Mouse (Mus musculus) heart, adult 2 months (tissue): ENCODE results near the gene Lsm12. TPM values are rescaled to one million over a fixed set of nuclear protein-coding genes. Genes with fewer than 3 reads are reported as not detected.

Experiments
- DNase-seq, 2 experiments: peaks; one replicate each; pipeline ENCODE4 v3.0.0; 2021
- H3K27ac ChIP-seq: fragments of 200-600 bp; 2 replicates; pipeline ENCODE4 v1.8.1; 2022
- H3K27me3 ChIP-seq: fragments of 200-500 bp; 2 replicates; pipeline ENCODE4 v1.6.1; 2012; ENCODE audit warnings: mild to moderate bottlenecking, low read length, inconsistent platforms, mixed read lengths; ENCODE audit not compliant: control insufficient read depth, insufficient read depth
- H3K36me3 ChIP-seq: fragments of 200-500 bp; 2 replicates; pipeline ENCODE4 v1.6.1; 2012; ENCODE audit warnings: low read length, inconsistent platforms; ENCODE audit not compliant: control insufficient read depth, insufficient read depth
- H3K4me1 ChIP-seq: fragments of 200-500 bp; 2 replicates; pipeline ENCODE4 v1.6.1; 2011; ENCODE audit warnings: low read length; ENCODE audit not compliant: control insufficient read depth, insufficient read depth
- H3K4me3 ChIP-seq: fragments of 200-600 bp; 2 replicates; pipeline ENCODE4 v1.8.1; 2022
- H3K79me2 ChIP-seq: fragments of 200-500 bp; replicated peaks from 2 replicates; pipeline ENCODE4 v1.6.1; 2012; ENCODE audit warnings: mild to moderate bottlenecking, inconsistent platforms, low read length, moderate library complexity, mixed read lengths; ENCODE audit not compliant: control insufficient read depth, insufficient read depth
- H3K9ac ChIP-seq: fragments of 200-500 bp; 2 replicates; pipeline ENCODE4 v1.6.1; 2012; ENCODE audit warnings: low read depth, mild to moderate bottlenecking, control low read depth, inconsistent platforms, low read length, mixed read lengths
- CTCF ChIP-seq: fragments of 200-600 bp; IDR thresholded peaks from 2 replicates; pipeline ENCODE4 v1.8.1; 2022; ENCODE audit warnings: antibody characterized with exemption, mild to moderate bottlenecking, moderate library complexity
- EP300 ChIP-seq: fragments of 200-500 bp; IDR thresholded peaks from 2 replicates; pipeline ENCODE4 v1.6.1; 2011; ENCODE audit warnings: low read depth, low read length, control low read depth; ENCODE audit not compliant: insufficient read depth
- POLR2A ChIP-seq: fragments of 200-500 bp; IDR thresholded peaks from 2 replicates; pipeline ENCODE4 v1.6.1; 2011; ENCODE audit warnings: mild to moderate bottlenecking, low read depth, low read length, control low read depth; ENCODE audit not compliant: insufficient read depth
- WGBS: fragments of 180-500 bp; shearing (Covaris S2); methylation state at CpG from one replicate; pipeline ENCODE4 v1.1.7; 2018; 5-methylcytosine and 5-hydroxymethylcytosine counted together
- intact Hi-C: fragments of 180-260 bp; cut with DNase I; formaldehyde crosslinking; loops from one replicate; pipeline ENCODE4 v1.15.1; 2025
- polyA plus RNA-seq: library from polyadenylated mRNA; depleted of rRNA; stranded (reverse); fragments of >200 nt; gene quantifications from 2 replicates; pipeline ENCODE4 v1.2.3, GENCODE M21; 2012
- total RNA-seq, 2 experiments: library from RNA; stranded (reverse); gene quantifications; 2 replicates each; pipeline ENCODE4 v1.2.3; 2021

The Lsm12 gene
- total and polyA plus RNA-seq, 3 experiments = 32.5 to 50.2 (median 49.4) TPM

DNA sequence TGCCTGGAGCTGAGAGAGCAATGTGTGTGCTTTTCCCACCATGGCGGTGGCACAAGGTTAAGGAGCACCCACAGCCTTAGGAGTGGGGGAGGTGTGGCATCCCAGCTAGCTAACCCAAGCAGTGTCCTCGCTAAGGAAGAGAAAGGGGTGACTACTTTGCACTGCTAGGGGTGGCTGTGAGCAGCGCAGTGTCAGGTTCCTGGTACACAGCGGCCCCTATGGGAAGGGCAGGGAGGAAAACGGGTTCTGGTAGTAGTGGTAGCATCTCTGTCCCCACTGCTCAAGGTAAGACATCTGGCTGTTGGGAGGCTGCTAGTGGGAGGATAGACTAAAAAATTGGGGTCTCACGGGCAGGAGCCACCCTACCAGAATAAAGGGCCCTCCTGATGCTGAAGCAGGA, 13.1 kb upstream of the Lsm12 start:
- no peak for DNase-seq
- Histone ChIP-seq H3K4me3 (no peak overlapping the region), H3K27me3 (no peaks in the 10 kb centered on the region), H3K36me3 (no peaks in the 10 kb centered on the region), H3K79me2 (no peaks in the 10 kb centered on the region), H3K9ac (no peak overlapping the region), H3K27ac (no peak overlapping the region), H3K4me1 (no peaks in the 10 kb centered on the region)
- TF ChIP-seq CTCF (no peak), EP300 (no peak), POLR2A (no peak)
- intact Hi-C loops = no loop called here
- 71% methylated on average over 6 of the region's 6 CpGs for WGBS

DNA sequence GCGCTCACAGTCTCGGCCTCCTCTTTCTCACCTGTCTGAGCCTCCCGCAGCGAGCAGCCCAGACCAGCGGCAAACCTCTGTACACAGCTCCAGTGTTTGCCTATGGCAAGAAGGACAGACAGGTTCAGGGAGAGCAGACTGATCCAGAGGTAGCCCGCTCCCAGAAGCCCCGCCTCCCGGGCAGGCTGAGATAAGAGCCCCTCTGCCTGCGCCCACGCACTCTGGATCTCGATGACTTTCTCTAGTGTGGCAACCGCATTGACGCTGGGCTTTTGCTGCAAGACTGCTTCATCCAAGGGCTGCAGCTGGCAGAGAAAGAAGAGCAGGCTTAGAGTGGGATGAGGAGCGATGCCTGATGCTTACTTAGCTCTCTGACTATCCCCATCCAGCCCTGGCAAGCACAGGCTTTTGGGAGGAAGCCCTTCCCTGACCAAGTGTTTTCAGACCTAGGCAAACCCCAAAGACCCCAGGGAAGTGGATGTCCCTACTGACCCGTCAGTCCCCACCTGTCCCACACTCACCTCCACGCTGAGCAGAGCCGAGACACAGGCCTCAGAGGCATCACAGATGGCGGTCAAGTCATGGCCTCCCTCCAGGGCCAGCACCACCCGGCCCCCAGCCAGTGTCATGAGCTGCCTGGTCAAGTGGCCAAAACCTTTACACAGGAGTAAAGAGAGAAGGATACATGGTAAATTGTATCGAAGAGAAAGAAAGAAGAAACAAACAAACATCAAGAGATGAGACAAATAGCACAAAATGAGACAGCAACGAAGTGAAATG, 11.1 kb upstream of the Lsm12 start:
- H3K79me2 ChIP-seq = no peaks in the 10 kb centered on the region
- no peak overlapping the region for H3K9ac ChIP-seq
- H3K4me1 ChIP-seq = no peaks in the 10 kb centered on the region
- H3K4me3 ChIP-seq = no peak overlapping the region
- no peak for TF ChIP-seq EP300
- TF ChIP-seq POLR2A = no peak
- TF ChIP-seq CTCF = no peak
- 74% methylated on average over 21 of the region's 21 CpGs for WGBS
- no peaks in the 10 kb centered on the region for H3K27me3 ChIP-seq
- intact Hi-C loops = no loop called here
- no peaks in the 10 kb centered on the region for H3K36me3 ChIP-seq
- no peak overlapping the region for H3K27ac ChIP-seq
- DNase-seq = peak in 1 of 2 experiments; percentile 3

DNA sequence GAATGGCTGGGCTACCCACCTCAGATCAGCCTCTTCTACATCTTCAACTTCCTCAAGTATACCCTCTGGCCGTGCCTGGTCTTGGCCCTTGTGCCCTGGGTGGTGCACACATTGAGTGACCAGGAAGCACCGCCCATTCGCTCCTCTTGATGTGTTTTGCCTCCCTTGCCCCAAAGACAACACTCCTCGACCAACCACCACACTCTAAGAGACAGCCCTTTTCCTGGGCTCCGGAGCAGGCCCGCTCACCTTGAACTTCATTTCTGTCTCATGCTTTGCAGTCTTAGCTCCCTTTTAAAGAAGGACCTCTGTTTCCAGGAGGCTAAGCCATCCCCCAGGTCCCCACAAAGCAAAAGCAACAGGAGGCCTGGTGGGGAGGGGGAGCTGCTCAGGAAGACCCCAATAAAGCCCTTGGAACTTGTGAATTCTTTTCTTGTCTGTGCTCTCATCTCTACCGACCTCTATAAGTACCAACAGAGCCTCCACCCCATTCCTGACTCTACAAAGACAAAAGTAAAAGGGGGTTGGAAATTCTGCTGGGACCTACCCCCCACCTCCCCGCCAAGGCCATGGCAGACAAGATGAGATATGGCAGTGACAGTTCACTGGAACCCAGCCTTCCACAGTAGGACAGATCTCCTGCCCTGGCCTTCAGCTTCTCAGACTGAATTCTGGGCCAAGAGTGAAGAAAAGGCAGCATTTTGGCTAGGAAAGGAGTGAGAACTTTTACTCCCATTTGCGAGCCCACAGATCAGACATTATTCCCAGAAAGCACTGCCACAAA, 8.8 kb upstream of the Lsm12 start:
- Histone ChIP-seq H3K4me1 (no peaks in the 10 kb centered on the region; the same call in 1 of the 2 replicates), H3K79me2 (no peaks in the 10 kb centered on the region), H3K27me3 (no peaks in the 10 kb centered on the region), H3K36me3 (no peaks in the 10 kb centered on the region), H3K9ac (no peak overlapping the region), H3K4me3 (no peak overlapping the region), H3K27ac (no peak overlapping the region)
- TF ChIP-seq POLR2A (no peak), EP300 (no peak), CTCF (no peak)
- DNase-seq = peak in 1 of 2 experiments; percentile 4
- 83% methylated on average over 9 of the region's 9 CpGs for WGBS
- intact Hi-C loops = no loop called here

DNA sequence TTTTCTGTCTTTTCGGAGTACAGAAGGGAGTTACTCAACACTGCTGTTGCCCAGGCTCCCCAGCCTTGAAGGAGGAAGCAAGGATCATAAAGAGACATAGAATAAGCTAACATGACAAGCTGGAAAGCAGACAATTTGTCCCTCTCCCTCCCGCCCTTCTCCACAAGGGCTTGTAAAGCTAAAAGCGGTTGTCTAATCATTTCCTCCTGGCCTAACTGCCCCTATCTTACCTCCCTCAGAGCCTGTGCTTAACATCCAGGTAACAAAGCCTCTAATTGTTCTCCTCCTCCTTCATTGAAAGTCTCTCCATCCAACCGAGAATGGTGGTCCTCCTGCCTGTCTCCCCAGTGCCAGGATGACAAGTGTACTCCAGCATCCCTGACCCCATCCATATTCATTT, 5.8 kb upstream of the Lsm12 start:
- Histone ChIP-seq H3K27ac (no peak overlapping the region), H3K4me1 (no peaks in the 10 kb centered on the region; the same call in 1 of the 2 replicates), H3K27me3 (no peaks in the 10 kb centered on the region), H3K9ac (no peak overlapping the region), H3K4me3 (no peak overlapping the region), H3K79me2 (no peaks in the 10 kb centered on the region), H3K36me3 (no peaks in the 10 kb centered on the region)
- WGBS = 66% methylated on average over 4 of the region's 4 CpGs
- TF ChIP-seq POLR2A (no peak), EP300 (no peak), CTCF (no peak)
- intact Hi-C loops = loop anchor here (2.0 kb wide), 1 partner anchor 18 kb away; no protein-coding TSS in a partner anchor
- no peak for DNase-seq

- H3K4me3 ChIP-seq = peak within 1 kb of the TSS; percentile 82
- no peaks in the 10 kb centered on the region for H3K36me3 ChIP-seq
- TF ChIP-seq CTCF (no peak), EP300 (peak; percentile 85), POLR2A (peak; percentile 40; the same call in 1 of the 2 replicates)
- H3K27ac ChIP-seq = peak within 1 kb of the TSS; percentile 79
- 1% methylated on average over 50 of the region's 50 CpGs for WGBS
- DNase-seq = peak; percentile 91 to 93
- intact Hi-C loops = loop anchor here (2.0 to 10.0 kb wide), 3 partner anchors 19 to 1745 kb away; partner anchors contain the start of genes BC030867, Klhl10 and Nt5c3b
- peak within 1 kb of the TSS; percentile 67 for H3K9ac ChIP-seq
- H3K4me1 ChIP-seq = no peaks in the 10 kb centered on the region; the same call in 1 of the 2 replicates
- H3K27me3 ChIP-seq = no peaks in the 10 kb centered on the region
- no peaks in the 10 kb centered on the region for H3K79me2 ChIP-seq
These were observed 4.7 kb upstream of the Lsm12 start, which contains the start of gene G6pc3 for GRCm38 (mm10) chr11:102189461-102190436. G6pc3 (plus strand) TSS chr11:102189620.
